Mouse (Mus musculus) left cerebral cortex, postnatal 4 days (tissue): ENCODE results near the gene Mterf1a. TPM values are rescaled to one million over a fixed set of nuclear protein-coding genes. Genes with fewer than 3 reads are reported as not detected.
"Not testable (repeated sequence)": the region's sequence is repeated elsewhere in the genome, so short reads cannot be mapped to it uniquely, and the experiment has no call there.

ENCODE experiments used
- DNase-seq: peaks from one replicate; pipeline ENCODE4 v3.0.0-alpha.2; 2022
- intact Hi-C: fragments of 180-260 bp; cut with DNase I; formaldehyde crosslinking; loops from one replicate; pipeline ENCODE4 v1.15.1; 2025
- total RNA-seq, 2 experiments: library from RNA; stranded (reverse); gene quantifications; 2 replicates each; pipeline ENCODE4 v1.2.3; 2021

Gene Mterf1a
- 1 to 10 TPM; 8.4 to 9.8 TPM for total RNA-seq

- peak; percentile 10 for DNase-seq
These were observed at the start of gene Mterf1a for GRCm38 (mm10) chr5:3893459-3894293. TSS of gene Mterf1a (minus strand) at chr5:3893933.

GRCm38 (mm10) chr5:3943169-3943568, 49.4 kb upstream of the Mterf1a start:
- DNase-seq, intact Hi-C loops: not testable (repeated sequence)

More at GRCm38 (mm10) chr5:3893459-3894293, at the start of gene Mterf1a:
- intact Hi-C loops, result loop anchor here (10.0 kb wide), 1 partner anchor 301 kb away; the partner anchor contains the start of gene Mterf1b

GRCm38 (mm10) chr5:3941240-3941639, 47.5 kb upstream of the Mterf1a start:
- intact Hi-C loops, result no loop called here
- no peak for DNase-seq

- no peak for DNase-seq
- intact Hi-C loops, result no loop called here
These were observed 45.6 kb upstream of the Mterf1a start for GRCm38 (mm10) chr5:3939335-3939734.

GRCm38 (mm10) chr5:3938905-3939304, 45.2 kb upstream of the Mterf1a start:
- DNase-seq, result no peak

GRCm38 (mm10) chr5:3935778-3936554, 42.2 kb upstream of the Mterf1a start:
- intact Hi-C loops, result no loop called here
- no peak for DNase-seq

More at GRCm38 (mm10) chr5:3938905-3939304, 45.2 kb upstream of the Mterf1a start:
- intact Hi-C loops, result no loop called here

GRCm38 (mm10) chr5:3935266-3935665, 41.5 kb upstream of the Mterf1a start:
- no peak for DNase-seq
- intact Hi-C loops, result no loop called here

- no peak for DNase-seq
- intact Hi-C loops, result no loop called here
These were observed 39.8 kb upstream of the Mterf1a start for GRCm38 (mm10) chr5:3933551-3933950.

- DNase-seq, result peak; percentile 11
- intact Hi-C loops, result no loop called here
These were observed 37.9 kb upstream of the Mterf1a start for GRCm38 (mm10) chr5:3931636-3932035.

GRCm38 (mm10) chr5:3930760-3931159, 37.0 kb upstream of the Mterf1a start:
- DNase-seq, result no peak
- intact Hi-C loops, result no loop called here

- intact Hi-C loops, result no loop called here
- peak; percentile 51 for DNase-seq
These were observed 34.9 kb upstream of the Mterf1a start for GRCm38 (mm10) chr5:3928690-3929046.

GRCm38 (mm10) chr5:3927801-3928689, 34.3 kb upstream of the Mterf1a start, which contains the start of gene Akap9:
TSS of gene Akap9 (plus strand) at chr5:3928054.
- intact Hi-C loops, result no loop called here
- peak; percentile 73 for DNase-seq

GRCm38 (mm10) chr5:3926666-3927065, 32.9 kb upstream of the Mterf1a start:
- intact Hi-C loops, result no loop called here
- DNase-seq, result no peak

GRCm38 (mm10) chr5:3922350-3922749, 28.6 kb upstream of the Mterf1a start:
- intact Hi-C loops, result no loop called here
- no peak for DNase-seq

GRCm38 (mm10) chr5:3905471-3905870, 11.7 kb upstream of the Mterf1a start:
- DNase-seq, result no peak
- intact Hi-C loops, result no loop called here

GRCm38 (mm10) chr5:3894294-3894619, 524 bp upstream of the Mterf1a start:
- intact Hi-C loops, result loop anchor here (10.0 kb wide), 1 partner anchor 301 kb away; the partner anchor contains the start of gene Mterf1b
- not testable (repeated sequence) for DNase-seq

GRCm38 (mm10) chr5:3889201-3889600, 4.5 kb downstream of the Mterf1a start:
- intact Hi-C loops, result no loop called here
- DNase-seq, result no peak

GRCm38 (mm10) chr5:3886862-3887261, 6.9 kb downstream of the Mterf1a start:
- intact Hi-C loops, DNase-seq: not testable (repeated sequence)

GRCm38 (mm10) chr5:3873485-3873884, 20.2 kb downstream of the Mterf1a start:
- no peak for DNase-seq
- intact Hi-C loops, result no loop called here

GRCm38 (mm10) chr5:3872348-3872747, 21.4 kb downstream of the Mterf1a start:
- intact Hi-C loops, result no loop called here
- no peak for DNase-seq

- intact Hi-C loops, result no loop called here
- no peak for DNase-seq
These were observed 23.6 kb downstream of the Mterf1a start for GRCm38 (mm10) chr5:3870161-3870560.
